Mouse (Mus musculus) MEL (cell line): ENCODE data around the gene Fance. TPM values are rescaled to one million over a fixed set of nuclear protein-coding genes. Genes with fewer than 3 reads are reported as not detected.

Experiments used
- DNase-seq: peaks from one replicate; pipeline ENCODE4 v3.0.0; 2011; ENCODE audit warnings: low read depth, low spot score
- H3K27ac ChIP-seq: 2 replicates; pipeline ENCODE4 v1.5.1; 2012; ENCODE audit warnings: low read depth, mild to moderate bottlenecking, control low read depth, low read length, moderate library complexity; ENCODE audit not compliant: control insufficient read depth
- H3K27me3 ChIP-seq, 2 experiments: fragments of 150-350 bp in 1 of 2; sonication (generic) in 1 of 2; 2 replicates each; pipeline ENCODE4 v1.6.1; 2012; ENCODE audit warnings: low read length in 2 of 2, mild to moderate bottlenecking in 2 of 2, improper control_type of control experiment in 1 of 2, moderate library complexity in 1 of 2; ENCODE audit not compliant: insufficient read depth in 2 of 2, control insufficient read depth in 1 of 2
- H3K36me3 ChIP-seq, 2 experiments: 2 replicates each; pipeline ENCODE4 v1.6.1; 2012 to 2014; ENCODE audit warnings: low read length in 2 of 2, improper control_type of control experiment in 1 of 2, inconsistent platforms in 1 of 2, mild to moderate bottlenecking in 1 of 2; ENCODE audit not compliant: insufficient read depth in 2 of 2, control insufficient read depth in 1 of 2
- H3K4me1 ChIP-seq, 2 experiments: fragments of 150-350 bp in 1 of 2; sonication (generic) in 1 of 2; 2 replicates each; pipeline ENCODE4 v1.6.1; 2012; ENCODE audit warnings: low read length in 2 of 2, improper control_type of control experiment in 1 of 2, mild to moderate bottlenecking in 1 of 2; ENCODE audit not compliant: insufficient read depth in 2 of 2, control insufficient read depth in 1 of 2
- H3K4me3 ChIP-seq, 2 experiments: fragments of 150-350 bp in 1 of 2; sonication (generic) in 1 of 2; 2 replicates each; pipeline ENCODE4 v1.5.1; 2012; ENCODE audit warnings: low read depth in 2 of 2, low read length in 2 of 2, mild to moderate bottlenecking in 2 of 2, moderate library complexity in 2 of 2, control low read depth in 1 of 2, improper control_type of control experiment in 1 of 2; ENCODE audit not compliant: control insufficient read depth in 1 of 2, insufficient read depth in 1 of 2
- H3K79me2 ChIP-seq: 2 replicates; pipeline ENCODE4 v1.6.1; 2012; ENCODE audit warnings: mild to moderate bottlenecking, low read length, moderate library complexity; ENCODE audit not compliant: control insufficient read depth, poor library complexity, insufficient read depth
- H3K9ac ChIP-seq: 2 replicates; pipeline ENCODE4 v1.6.1; 2012; ENCODE audit warnings: low read depth, mild to moderate bottlenecking, control low read depth, low read length, moderate library complexity; ENCODE audit not compliant: control insufficient read depth, poor library complexity, severe bottlenecking
- H3K9me3 ChIP-seq: fragments of 150-350 bp; sonication (generic); replicated peaks from 2 replicates; pipeline ENCODE4 v1.6.1; 2012; ENCODE audit warnings: mild to moderate bottlenecking, low read length, improper control_type of control experiment, moderate library complexity; ENCODE audit not compliant: insufficient read depth
- BHLHE40 ChIP-seq: IDR thresholded peaks from 2 replicates; pipeline ENCODE4 v1.6.1; 2012; ENCODE audit warnings: low read depth, mild to moderate bottlenecking, inconsistent platforms, low read length, improper control_type of control experiment, borderline replicate concordance
- CHD2 ChIP-seq: IDR thresholded peaks from 2 replicates; pipeline ENCODE4 v1.6.1; 2011; ENCODE audit warnings: low read length, improper control_type of control experiment
- ELF1 ChIP-seq: IDR thresholded peaks from 2 replicates; pipeline ENCODE4 v1.6.1; 2014; ENCODE audit warnings: low read depth, mild to moderate bottlenecking, inconsistent platforms, low read length, improper control_type of control experiment, moderate library complexity
- EP300 ChIP-seq, 2 experiments: IDR thresholded peaks; 2 replicates each; pipeline ENCODE4 v1.6.1; 2011; ENCODE audit warnings: improper control_type of control experiment in 2 of 2, low read length in 2 of 2, low read depth in 1 of 2, mild to moderate bottlenecking in 1 of 2
- GATA1 ChIP-seq: IDR thresholded peaks from 2 replicates; pipeline ENCODE4 v1.6.1; 2011; ENCODE audit warnings: low read depth, low read length, improper control_type of control experiment
- KAT2A ChIP-seq: conservative IDR thresholded peaks from 2 replicates; pipeline ENCODE4 v1.6.1; 2012; ENCODE audit warnings: low read depth, low read length, improper control_type of control experiment, inconsistent platforms
- MAZ ChIP-seq: IDR thresholded peaks from 2 replicates; pipeline ENCODE4 v1.6.1; 2012; ENCODE audit warnings: low read depth, mild to moderate bottlenecking, inconsistent platforms, low read length, improper control_type of control experiment
- POLR2A ChIP-seq, 2 experiments: IDR thresholded peaks; 2 replicates each; pipeline ENCODE4 v1.6.1; 2011 to 2012; ENCODE audit warnings: low read length in 2 of 2, mild to moderate bottlenecking in 2 of 2, control low read depth in 1 of 2, improper control_type of control experiment in 1 of 2, low read depth in 1 of 2, moderate library complexity in 1 of 2; ENCODE audit not compliant: control insufficient read depth in 1 of 2, insufficient read depth in 1 of 2, poor library complexity in 1 of 2
- POLR2AphosphoS2 ChIP-seq: IDR thresholded peaks from 2 replicates; pipeline ENCODE4 v1.6.1; 2011; ENCODE audit warnings: low read length, improper control_type of control experiment
- POLR2AphosphoS5 ChIP-seq: IDR thresholded peaks from 2 replicates; pipeline ENCODE4 v1.6.1; 2012; ENCODE audit warnings: low read depth, borderline replicate concordance, mild to moderate bottlenecking, inconsistent platforms, low read length, moderate library complexity, mixed read lengths
- RAD21 ChIP-seq: IDR thresholded peaks from 2 replicates; pipeline ENCODE4 v1.6.1; 2011; ENCODE audit warnings: mild to moderate bottlenecking, low read depth, low read length, improper control_type of control experiment
- RCOR1 ChIP-seq: IDR thresholded peaks from 2 replicates; pipeline ENCODE4 v1.6.1; 2012; ENCODE audit warnings: low read depth, mild to moderate bottlenecking, inconsistent platforms, low read length, improper control_type of control experiment
- SIN3A ChIP-seq: IDR thresholded peaks from 2 replicates; pipeline ENCODE4 v1.6.1; 2012; ENCODE audit warnings: low read length, improper control_type of control experiment, inconsistent platforms
- SMC3 ChIP-seq: IDR thresholded peaks from 2 replicates; pipeline ENCODE4 v1.6.1; 2011; ENCODE audit warnings: low read depth, low read length, improper control_type of control experiment
- USF1 ChIP-seq: IDR thresholded peaks from 2 replicates; pipeline ENCODE4 v1.6.1; 2014; ENCODE audit warnings: low read depth, mild to moderate bottlenecking, inconsistent platforms, low read length, improper control_type of control experiment, moderate library complexity
- ZMIZ1 ChIP-seq: IDR thresholded peaks from 2 replicates; pipeline ENCODE4 v1.6.1; 2012; ENCODE audit warnings: low read depth, mild to moderate bottlenecking, inconsistent platforms, low read length, improper control_type of control experiment, moderate library complexity
- polyA plus RNA-seq, 2 experiments: library from polyadenylated mRNA; stranded (reverse) in 1 of 2; unstranded in 1 of 2; fragments of >175 nt in 1 of 2; fragments of >200 nt in 1 of 2; gene quantifications; 2 replicates each; pipeline versions ENCODE4 v1.2.1 to v1.2.4; 2012; ENCODE audit warnings: low replicate concordance in 2 of 2, low read depth in 1 of 2; ENCODE audit not compliant: insufficient read length in 2 of 2, insufficient read depth in 1 of 2, missing spikeins in 1 of 2
- total RNA-seq: library from RNA; depleted of rRNA; stranded (reverse); fragments of 300-350 nt; gene quantifications from 2 replicates; pipeline ENCODE4 v1.2.3, GENCODE M21; 2012

The Fance gene
- total and polyA plus RNA-seq, 3 experiments: 51.2 to 382 (median 105) TPM

DNA sequence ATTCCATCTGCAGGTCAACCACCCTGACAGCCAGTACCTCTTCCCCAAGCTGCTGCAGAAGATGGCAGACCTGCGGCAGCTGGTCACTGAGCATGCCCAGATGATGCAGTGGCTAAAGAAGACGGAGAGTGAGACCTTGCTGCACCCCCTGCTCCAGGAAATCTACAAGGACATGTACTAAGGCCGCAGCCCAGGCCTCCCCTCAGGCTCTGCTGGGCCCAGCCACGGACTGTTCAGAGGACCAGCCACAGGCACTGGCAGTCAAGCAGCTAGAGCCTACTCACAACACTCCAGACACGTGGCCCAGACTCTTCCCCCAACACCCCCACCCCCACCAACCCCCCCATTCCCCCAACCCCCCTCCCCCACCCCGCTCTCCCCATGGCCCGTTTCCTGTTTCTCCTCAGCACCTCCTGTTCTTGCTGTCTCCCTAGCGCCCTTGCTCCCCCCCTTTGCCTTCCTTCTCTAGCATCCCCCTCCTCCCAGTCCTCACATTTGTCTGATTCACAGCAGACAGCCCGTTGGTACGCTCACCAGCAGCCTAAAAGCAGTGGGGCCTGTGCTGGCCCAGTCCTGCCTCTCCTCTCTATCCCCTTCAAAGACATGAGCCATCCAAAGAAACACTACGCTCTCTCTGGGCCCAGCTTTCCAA, 13.5 kb upstream of the Fance start:
- Histone ChIP-seq H3K27ac (no peak overlapping the region), H3K27me3 (no peaks in the 10 kb centered on the region)
- no peak for DNase-seq
- TF ChIP-seq SMC3 (no peak), POLR2A (IDR thresholded peaks at IDR 0.05; ENCODE audit: control insufficient read depth in 1 of 2, insufficient read depth in 1 of 2, low read depth in 1 of 2, low read length in 2 of 2, poor library complexity in 1 of 2) (no peak), BHLHE40 (no peak), EP300 (IDR thresholded peaks at IDR 0.05; ENCODE audit: low read depth in 1 of 2, low read length in 2 of 2) (no peak), RAD21 (no peak), RCOR1 (no peak)
- TF ChIP-seq, all 39 proteins: peak for 0
- H3K4me3 ChIP-seq: no peak overlapping the region
- H3K9ac ChIP-seq: no peak overlapping the region
- H3K4me1 ChIP-seq: no peaks in the 10 kb centered on the region
- no peaks in the 10 kb centered on the region for H3K9me3 ChIP-seq
- H3K36me3 ChIP-seq: no peaks in the 10 kb centered on the region
- no peaks in the 10 kb centered on the region for H3K79me2 ChIP-seq

- no peaks in the 10 kb centered on the region for H3K27me3 ChIP-seq
- no peaks in the 10 kb centered on the region for H3K4me1 ChIP-seq
- H3K9me3 ChIP-seq: no peaks in the 10 kb centered on the region
- no peak overlapping the region for H3K27ac ChIP-seq
- no peak for DNase-seq
- no peak overlapping the region for H3K9ac ChIP-seq
- H3K36me3 ChIP-seq: no peaks in the 10 kb centered on the region
- no peak overlapping the region for H3K4me3 ChIP-seq
- H3K79me2 ChIP-seq: no peaks in the 10 kb centered on the region
- TF ChIP-seq RCOR1: no peak
- TF ChIP-seq MAZ: no peak
- TF ChIP-seq ELF1: no peak
- TF ChIP-seq KAT2A: no peak
- TF ChIP-seq POLR2AphosphoS5: no peak
- no peak for TF ChIP-seq CHD2
- no peak for TF ChIP-seq ZMIZ1
- TF ChIP-seq SIN3A: no peak
- TF ChIP-seq POLR2AphosphoS2: no peak
- TF ChIP-seq GATA1: no peak
- no peak for TF ChIP-seq USF1
These were observed 13.0 kb upstream of the Fance start for GRCm38 (mm10) chr17:28300323-28300722.
